Mouse (Mus musculus) adrenal gland, adult 2 months (tissue): ENCODE measurements at regions not wholly inside any gene's neighbourhood (a gene's known extent, or its start where the extent isn't known, plus 50 kb on each side); places are given as distances from the start of the nearest gene placed in this dataset.

ENCODE experiments used
- DNase-seq: peaks from one replicate; pipeline ENCODE4 v3.0.0; 2021

GRCm38 (mm10) chr4:92574586-92574985, 383.0 kb upstream of the Gm12666 start:
- DNase-seq, result no peak

GRCm38 (mm10) chr4:92565357-92565756, 373.8 kb upstream of the Gm12666 start:
- peak; percentile 20 for DNase-seq

GRCm38 (mm10) chr4:92555186-92555585, 363.6 kb upstream of the Gm12666 start:
- DNase-seq, result no peak

GRCm38 (mm10) chr4:92542089-92542488, 350.5 kb upstream of the Gm12666 start:
- DNase-seq, result no peak

- no peak for DNase-seq
Observed at GRCm38 (mm10) chr4:92538296-92538695, 346.7 kb upstream of the Gm12666 start.

- no peak for DNase-seq
Observed at GRCm38 (mm10) chr4:92502010-92502409, 310.5 kb upstream of the Gm12666 start.

- no peak for DNase-seq
Observed at GRCm38 (mm10) chr4:92500168-92500567, 308.6 kb upstream of the Gm12666 start.

GRCm38 (mm10) chr4:92486603-92487002, 295.1 kb upstream of the Gm12666 start:
- no peak for DNase-seq

- DNase-seq, result no peak
Observed at GRCm38 (mm10) chr4:92458186-92458585, 266.6 kb upstream of the Gm12666 start.
